Mouse (Mus musculus) right cerebral cortex, postnatal 36 days (tissue): ENCODE measurements around the gene Resp18.

ENCODE experiments used
- DNase-seq, 2 experiments: peaks; one replicate each; pipeline ENCODE4 v3.0.0; 2022; ENCODE audit warnings: low spot score in 2 of 2, mixed read lengths in 1 of 2

Resp18 gene

GRCm38 (mm10) chr1:75277195-75278188 lies 723 bp downstream of the Resp18 start:
- no peak for DNase-seq

- DNase-seq = peak; percentile 77 to 88
Observed at GRCm38 (mm10) chr1:75264091-75264880, 13.9 kb downstream of the Resp18 start, which contains the start of gene Ptprn. TSS of gene Ptprn (minus strand) at chr1:75264502.

GRCm38 (mm10) chr1:75262969-75263951 lies 15.0 kb downstream of the Resp18 start:
- peak in 1 of 2 experiments; percentile 64 for DNase-seq

GRCm38 (mm10) chr1:75261278-75261677 lies 16.9 kb downstream of the Resp18 start:
- DNase-seq = no peak

GRCm38 (mm10) chr1:75255516-75256046 lies 22.6 kb downstream of the Resp18 start:
- no peak for DNase-seq

- DNase-seq = no peak
Observed at GRCm38 (mm10) chr1:75254625-75255013, 23.6 kb downstream of the Resp18 start.

- DNase-seq = peak; percentile 67 to 76
Observed at GRCm38 (mm10) chr1:75253849-75254624, 24.2 kb downstream of the Resp18 start.

- DNase-seq = no peak
Observed at GRCm38 (mm10) chr1:75253029-75253428, 25.2 kb downstream of the Resp18 start.

- no peak for DNase-seq
Observed at GRCm38 (mm10) chr1:75252308-75252707, 25.9 kb downstream of the Resp18 start.

GRCm38 (mm10) chr1:75251112-75251970 lies 26.9 kb downstream of the Resp18 start:
- DNase-seq = no peak

- DNase-seq = no peak
Observed at GRCm38 (mm10) chr1:75250498-75250897, 27.7 kb downstream of the Resp18 start.

GRCm38 (mm10) chr1:75248041-75248772 lies 30.0 kb downstream of the Resp18 start:
- no peak for DNase-seq

- DNase-seq = no peak
Observed at GRCm38 (mm10) chr1:75247071-75247930, 30.9 kb downstream of the Resp18 start.

GRCm38 (mm10) chr1:75244836-75245235 lies 33.4 kb downstream of the Resp18 start:
- peak in 1 of 2 experiments; percentile 77 for DNase-seq

- no peak for DNase-seq
Observed at GRCm38 (mm10) chr1:75244175-75244826, 33.9 kb downstream of the Resp18 start.

- DNase-seq = no peak
Observed at GRCm38 (mm10) chr1:75243411-75243810, 34.8 kb downstream of the Resp18 start.

GRCm38 (mm10) chr1:75239591-75239990 lies 38.6 kb downstream of the Resp18 start:
- DNase-seq = peak in 1 of 2 experiments; percentile 55
